Mouse (Mus musculus): ENCODE data around the gene Slc4a1. TPM values are rescaled to one million over a fixed set of nuclear protein-coding genes. Genes with fewer than 3 reads are reported as not detected.
A peak's percentile ranks its signal among the peaks of the same experiment; 100 is the strongest.

The Slc4a1 gene
- total and polyA plus RNA-seq, 2 experiments from 2014 or later, result 0.27 to 1.1 TPM

GRCm38 (mm10) chr11:102346926-102347325 lies 19.1 kb downstream of the Slc4a1 start:
- H3K4me2 ChIP-seq (ENCODE audit: low read depth, low read length, poor library complexity, severe bottlenecking), result no peak overlapping the region
- H3K9me3 ChIP-seq (ENCODE audit: low read length), result no peaks in the 10 kb centered on the region
- H3K4me1 ChIP-seq (ENCODE audit: insufficient read depth, low read length), result no peaks in the 10 kb centered on the region
- ATAC-seq (ENCODE audit: low FRiP score) (no peak), DNase-seq (ENCODE audit: low spot score) (no peak)
- H3K9ac ChIP-seq (replicated peaks; ENCODE audit: low read length, poor library complexity, severe bottlenecking), result no peak overlapping the region
- H3K27me3 ChIP-seq (ENCODE audit: insufficient read depth, low read length), result no peaks in the 10 kb centered on the region
- 60% methylated on average over 5 of the region's 5 CpGs for WGBS
- H3K36me3 ChIP-seq (ENCODE audit: insufficient read depth, low read length), result no peaks in the 10 kb centered on the region
- H3K27ac ChIP-seq (ENCODE audit: low read depth, low read length), result no peak overlapping the region
- H3K4me3 ChIP-seq (ENCODE audit: low read depth, low read length), result no peak overlapping the region
- TF ChIP-seq CTCF (IDR thresholded peaks at IDR 0.05), result no peak

DNA sequence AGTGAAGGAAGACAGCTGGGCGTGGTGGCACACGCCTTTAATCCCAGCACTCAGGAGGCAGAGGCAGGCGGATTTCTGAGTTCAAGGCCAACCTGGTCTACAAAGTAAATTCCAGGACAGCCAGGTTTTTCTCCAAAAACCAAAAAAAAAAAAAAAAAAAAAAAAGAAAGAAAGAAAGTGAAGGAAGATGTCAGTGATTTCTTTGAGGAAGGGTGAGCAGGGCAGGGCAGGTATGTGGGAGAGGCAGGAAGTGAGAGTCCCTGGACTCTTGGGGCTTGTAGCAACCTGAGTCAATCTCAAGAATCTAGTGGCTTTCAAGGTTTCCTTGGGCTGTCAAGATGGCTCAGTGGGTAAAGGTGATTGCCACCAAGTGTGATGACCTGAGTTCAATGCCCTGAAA lies 21.5 kb downstream of the Slc4a1 start:
- H3K4me1 ChIP-seq (ENCODE audit: insufficient read depth, low read length), result no peaks in the 10 kb centered on the region
- H3K4me2 ChIP-seq (ENCODE audit: low read depth, low read length, poor library complexity, severe bottlenecking), result no peak overlapping the region
- 91% methylated on average over 3 of the region's 3 CpGs for WGBS
- H3K27ac ChIP-seq (ENCODE audit: low read depth, low read length), result no peak overlapping the region
- no peak for TF ChIP-seq CTCF (IDR thresholded peaks at IDR 0.05)
- H3K4me3 ChIP-seq (ENCODE audit: low read depth, low read length), result no peak overlapping the region
- no peaks in the 10 kb centered on the region for H3K27me3 ChIP-seq (ENCODE audit: insufficient read depth, low read length)
- H3K36me3 ChIP-seq (ENCODE audit: insufficient read depth, low read length), result no peaks in the 10 kb centered on the region
- DNase-seq (ENCODE audit: low spot score), result no peak
- ATAC-seq (ENCODE audit: low FRiP score), result no peak
- H3K9ac ChIP-seq (replicated peaks; ENCODE audit: low read length, poor library complexity, severe bottlenecking), result no peak overlapping the region
- no peaks in the 10 kb centered on the region for H3K9me3 ChIP-seq (ENCODE audit: low read length)

- ATAC-seq (ENCODE audit: low FRiP score), result no peak
- no peak for TF ChIP-seq CTCF (IDR thresholded peaks at IDR 0.05)
- DNase-seq (ENCODE audit: low spot score), result no peak
- no peaks in the 10 kb centered on the region for H3K27me3 ChIP-seq (ENCODE audit: insufficient read depth, low read length)
- no peak overlapping the region for H3K4me3 ChIP-seq (ENCODE audit: low read depth, low read length)
- no peak overlapping the region for H3K27ac ChIP-seq (ENCODE audit: low read depth, low read length)
- no peaks in the 10 kb centered on the region for H3K36me3 ChIP-seq (ENCODE audit: insufficient read depth, low read length)
- no peak overlapping the region for H3K9ac ChIP-seq (replicated peaks; ENCODE audit: low read length, poor library complexity, severe bottlenecking)
- no peaks in the 10 kb centered on the region for H3K9me3 ChIP-seq (ENCODE audit: low read length)
- H3K4me2 ChIP-seq (ENCODE audit: low read depth, low read length, poor library complexity, severe bottlenecking), result no peak overlapping the region
- no peaks in the 10 kb centered on the region for H3K4me1 ChIP-seq (ENCODE audit: insufficient read depth, low read length)
- WGBS, result 55% methylated on average over 12 of the region's 12 CpGs
These were observed 23.3 kb downstream of the Slc4a1 start for GRCm38 (mm10) chr11:102342742-102343141.

- Histone ChIP-seq H3K27ac (ENCODE audit: low read depth, low read length) (no peak overlapping the region), H3K9ac (replicated peaks; ENCODE audit: low read length, poor library complexity, severe bottlenecking) (no peak overlapping the region), H3K4me3 (ENCODE audit: low read depth, low read length) (no peak overlapping the region), H3K4me2 (ENCODE audit: low read depth, low read length, poor library complexity, severe bottlenecking) (no peak overlapping the region), H3K27me3 (ENCODE audit: insufficient read depth, low read length) (no peaks in the 10 kb centered on the region), H3K4me1 (ENCODE audit: insufficient read depth, low read length) (no peaks in the 10 kb centered on the region), H3K36me3 (ENCODE audit: insufficient read depth, low read length) (no peaks in the 10 kb centered on the region), H3K9me3 (ENCODE audit: low read length) (no peaks in the 10 kb centered on the region)
- DNase-seq (ENCODE audit: low spot score) (no peak), ATAC-seq (ENCODE audit: low FRiP score) (no peak)
- no peak for TF ChIP-seq CTCF (IDR thresholded peaks at IDR 0.05)
- 95% methylated on average over 4 of the region's 4 CpGs for WGBS
These were observed 24.9 kb downstream of the Slc4a1 start for GRCm38 (mm10) chr11:102341101-102341500.

DNA sequence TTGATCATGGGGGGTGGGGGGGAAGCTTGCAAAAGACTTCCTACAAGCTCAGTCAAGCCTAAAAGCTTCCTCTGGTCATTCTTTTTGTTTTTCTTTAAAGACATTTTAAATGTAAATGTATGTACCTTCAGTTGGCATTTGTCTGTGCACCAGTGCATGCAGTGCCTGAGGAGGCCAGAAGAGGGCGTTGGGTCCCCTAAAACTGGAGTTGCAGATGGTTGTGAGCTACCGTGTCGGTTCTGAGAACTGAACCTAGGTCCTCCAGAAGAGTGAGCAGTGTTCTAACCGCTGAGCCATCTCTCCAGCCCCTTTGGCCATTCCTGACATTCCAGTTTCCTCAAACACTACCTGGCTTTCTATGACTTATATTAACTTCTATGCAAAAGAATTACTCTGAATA lies 26.4 kb downstream of the Slc4a1 start:
- H3K4me3 ChIP-seq (ENCODE audit: low read depth, low read length), result no peak overlapping the region
- ATAC-seq (ENCODE audit: low FRiP score), result no peak
- 59% methylated on average over 4 of the region's 4 CpGs for WGBS
- H3K27ac ChIP-seq (ENCODE audit: low read depth, low read length), result no peak overlapping the region
- H3K36me3 ChIP-seq (ENCODE audit: insufficient read depth, low read length), result no peaks in the 10 kb centered on the region
- peak; percentile 44 for TF ChIP-seq CTCF (IDR thresholded peaks at IDR 0.05)
- no peak for DNase-seq (ENCODE audit: low spot score)
- no peak overlapping the region for H3K4me2 ChIP-seq (ENCODE audit: low read depth, low read length, poor library complexity, severe bottlenecking)
- H3K9me3 ChIP-seq (ENCODE audit: low read length), result no peaks in the 10 kb centered on the region
- H3K27me3 ChIP-seq (ENCODE audit: insufficient read depth, low read length), result no peaks in the 10 kb centered on the region
- H3K9ac ChIP-seq (replicated peaks; ENCODE audit: low read length, poor library complexity, severe bottlenecking), result no peak overlapping the region
- no peaks in the 10 kb centered on the region for H3K4me1 ChIP-seq (ENCODE audit: insufficient read depth, low read length)

DNA sequence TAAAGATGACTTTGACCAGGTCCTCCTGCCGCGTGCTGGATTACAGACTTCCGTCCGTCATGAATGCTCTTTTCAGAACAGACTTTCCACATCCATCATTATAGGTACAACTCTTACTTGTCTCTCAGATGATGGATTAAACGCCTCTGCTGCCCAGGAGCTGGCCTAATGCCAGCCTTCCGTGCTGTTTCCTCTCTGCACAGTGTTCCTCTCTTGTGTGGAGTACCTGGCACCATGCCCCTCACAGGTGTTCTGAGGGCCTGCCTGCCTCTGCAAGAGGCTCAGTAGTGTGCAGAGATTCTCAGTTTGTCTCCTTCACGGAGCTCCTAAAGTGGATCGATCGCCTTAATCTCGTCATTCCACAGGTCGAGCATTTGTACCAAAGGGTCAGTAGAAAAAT lies 26.8 kb downstream of the Slc4a1 start:
- WGBS, result 78% methylated on average over 11 of the region's 11 CpGs
- DNase-seq (ENCODE audit: low spot score), result peak; percentile 36
- Histone ChIP-seq H3K4me3 (ENCODE audit: low read depth, low read length) (no peak overlapping the region), H3K27ac (ENCODE audit: low read depth, low read length) (no peak overlapping the region), H3K9me3 (ENCODE audit: low read length) (no peaks in the 10 kb centered on the region), H3K4me1 (ENCODE audit: insufficient read depth, low read length) (no peaks in the 10 kb centered on the region), H3K4me2 (ENCODE audit: low read depth, low read length, poor library complexity, severe bottlenecking) (no peak overlapping the region), H3K27me3 (ENCODE audit: insufficient read depth, low read length) (no peaks in the 10 kb centered on the region), H3K36me3 (ENCODE audit: insufficient read depth, low read length) (no peaks in the 10 kb centered on the region), H3K9ac (replicated peaks; ENCODE audit: low read length, poor library complexity, severe bottlenecking) (no peak overlapping the region)
- TF ChIP-seq CTCF (IDR thresholded peaks at IDR 0.05), result no peak
- no peak for ATAC-seq (ENCODE audit: low FRiP score)
